Mouse (Mus musculus): ENCODE measurements at regions not wholly inside any gene's neighbourhood (a gene's known extent, or its start where the extent isn't known, plus 50 kb on each side); places are given as distances from the start of the nearest gene placed in this dataset.
A peak's percentile ranks its signal among the peaks of the same experiment; 100 is the strongest.

DNA sequence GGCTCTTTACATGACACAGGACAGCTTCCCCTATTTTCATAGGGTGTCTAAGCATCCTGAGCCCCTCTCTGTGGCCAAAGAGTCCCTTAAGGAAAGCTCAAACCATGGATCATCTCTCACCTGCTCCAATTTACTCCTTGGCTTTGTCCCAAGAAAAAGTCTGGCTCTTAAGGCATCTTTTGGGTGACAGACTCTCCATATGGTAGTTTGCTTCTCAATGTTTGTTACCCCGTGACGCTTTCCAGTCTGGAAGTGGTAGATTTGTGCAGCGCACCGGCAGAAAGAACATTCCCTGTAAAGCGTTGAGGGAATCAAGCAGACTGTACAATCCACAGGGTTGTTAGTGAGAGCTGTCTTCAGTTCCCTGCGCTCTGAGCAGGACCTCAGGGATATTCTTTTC is 350.8 kb upstream of the Arid1b start:
- no peak for DNase-seq (ENCODE audit: low read depth in 1 of 2, low spot score in 2 of 2)

DNA sequence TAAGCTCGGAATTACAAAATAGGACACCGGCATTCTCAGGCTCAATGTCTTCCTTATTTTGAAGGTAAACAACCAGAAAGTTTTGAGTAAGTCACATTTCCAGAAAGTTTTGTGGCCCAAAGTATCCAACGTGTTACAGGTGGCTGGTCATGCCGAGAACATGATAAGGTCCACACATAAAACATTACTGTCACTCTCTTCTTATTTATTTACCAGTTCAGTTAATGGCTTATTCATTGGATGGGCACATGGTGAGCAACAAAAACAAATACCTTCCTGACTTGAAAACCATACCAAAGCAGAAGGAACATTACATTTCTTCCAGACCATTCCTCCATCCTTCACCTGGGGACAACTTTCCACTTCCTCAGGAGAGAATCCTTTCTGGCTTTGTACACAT is 345.5 kb upstream of the Arid1b start:
- DNase-seq (ENCODE audit: low read depth in 1 of 2, low spot score in 2 of 2), result no peak

DNA sequence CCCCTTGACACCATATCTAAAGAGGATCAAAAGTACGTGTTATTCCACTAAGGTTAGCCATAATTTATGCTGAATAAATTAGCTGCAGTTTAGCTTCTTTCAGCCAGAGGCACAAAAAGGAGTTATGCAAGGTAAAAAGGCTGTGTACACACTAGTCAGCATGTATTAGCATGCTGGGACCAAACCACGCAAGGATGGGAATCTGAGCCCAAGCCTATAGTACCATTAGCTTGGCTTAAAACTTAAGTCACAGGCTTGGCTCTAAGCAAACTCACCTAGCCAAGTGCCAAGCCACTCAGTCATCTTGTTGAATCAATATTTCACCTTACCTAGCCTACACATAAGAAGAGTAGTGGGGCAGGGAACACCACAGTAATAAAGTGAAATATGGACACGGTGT is 339.9 kb upstream of the Arid1b start:
- no peak for DNase-seq (ENCODE audit: low read depth in 1 of 2, low spot score in 2 of 2)

DNA sequence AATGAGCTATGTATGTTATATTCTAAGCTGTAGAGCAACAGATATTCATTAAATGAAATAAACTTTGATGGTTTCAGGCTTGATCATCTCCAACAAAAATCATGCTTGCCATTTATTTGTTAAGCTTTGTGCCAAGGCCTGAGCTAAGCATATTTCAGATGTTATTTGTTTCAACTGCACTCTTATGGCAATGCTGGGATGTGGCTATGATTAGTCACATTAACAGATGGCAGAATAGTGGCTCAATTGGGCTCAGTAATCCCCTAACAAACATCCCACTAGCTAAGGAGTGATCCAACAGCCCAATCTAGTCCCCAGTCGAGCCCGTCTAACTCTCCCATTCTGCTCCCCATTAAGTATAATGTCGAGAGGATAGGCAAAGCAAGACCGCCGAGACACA is 332.1 kb upstream of the Arid1b start:
- DNase-seq (ENCODE audit: low read depth in 1 of 2, low spot score in 2 of 2), result no peak

DNA sequence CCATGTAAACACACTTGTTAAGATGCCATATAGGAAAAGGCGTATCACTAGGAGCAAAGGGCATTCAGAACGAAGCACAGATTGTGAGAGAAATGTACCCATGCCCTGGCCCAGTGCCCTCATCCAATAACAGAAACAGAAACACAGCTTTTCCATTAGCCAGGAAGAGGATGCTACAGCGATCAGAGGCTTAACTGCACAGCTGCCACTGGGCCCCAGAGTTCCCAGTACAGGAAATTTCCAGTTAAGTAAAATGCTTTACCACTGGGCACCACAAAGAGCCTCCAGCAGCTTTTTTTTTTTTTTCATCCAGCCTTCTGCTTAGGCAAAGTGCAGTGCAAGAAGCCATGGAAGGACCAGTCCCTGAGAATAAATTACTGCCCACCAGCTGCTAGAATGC is 325.6 kb upstream of the Arid1b start:
- no peak for DNase-seq (ENCODE audit: low read depth in 1 of 2, low spot score in 2 of 2)

DNA sequence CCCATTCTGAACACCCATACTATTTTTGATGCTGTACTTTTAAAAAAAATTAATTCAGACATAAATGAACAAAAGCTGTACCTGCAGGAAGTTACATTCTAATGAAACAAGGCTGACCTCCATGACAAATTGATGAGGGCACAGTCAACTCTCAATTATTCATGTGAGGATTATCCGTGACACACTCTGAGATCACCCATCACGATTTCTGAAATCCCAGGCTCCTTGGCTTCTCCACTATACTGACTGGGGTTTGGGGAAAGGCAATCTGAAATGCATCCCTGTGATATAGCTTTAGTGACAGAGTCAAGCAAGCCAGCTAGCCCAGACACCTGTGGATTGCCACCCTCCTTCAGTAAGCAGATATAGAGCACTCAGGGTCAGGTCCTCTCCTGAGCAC is 320.9 kb upstream of the Arid1b start:
- no peak for DNase-seq (ENCODE audit: low read depth in 1 of 2, low spot score in 2 of 2)

DNA sequence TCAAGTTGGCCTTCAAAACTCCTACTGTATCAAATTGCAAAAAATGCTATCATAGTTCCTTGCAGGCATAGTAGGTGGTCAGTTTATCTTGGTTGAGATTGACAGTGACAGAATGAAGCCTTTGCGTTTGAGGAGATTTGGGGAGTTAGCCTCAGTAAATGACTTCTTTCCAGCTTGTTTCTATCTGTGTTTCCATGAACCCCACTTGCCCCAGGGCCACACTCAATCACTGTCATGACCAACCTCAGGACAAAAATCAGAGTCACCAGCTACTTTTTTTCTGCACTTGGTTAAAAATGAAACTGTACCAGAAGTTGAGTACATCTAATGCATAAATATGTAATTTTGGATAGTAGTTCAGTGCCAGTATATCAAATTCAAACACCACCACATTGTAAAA is 287.7 kb upstream of the Arid1b start:
- DNase-seq (ENCODE audit: low read depth in 1 of 2, low spot score in 2 of 2), result no peak

DNA sequence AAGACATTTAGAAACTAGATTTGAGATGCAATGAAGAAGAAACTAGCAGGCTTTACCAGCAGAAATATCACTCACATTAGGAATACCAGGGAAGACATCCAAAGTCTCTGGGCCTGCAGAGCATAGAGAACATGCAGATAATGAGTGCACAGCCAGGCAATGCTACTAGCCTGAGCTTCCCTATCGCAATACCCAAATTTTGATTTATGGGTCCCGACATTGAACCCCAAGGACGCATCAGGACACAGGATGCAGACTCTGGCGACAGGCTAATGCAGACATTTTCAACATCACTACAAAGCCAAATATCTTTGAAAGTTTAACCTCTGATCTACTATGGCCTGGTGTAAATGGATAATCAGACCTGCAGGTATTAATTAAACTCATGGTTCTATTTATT is 273.1 kb upstream of the Arid1b start:
- no peak for DNase-seq (ENCODE audit: low read depth in 1 of 2, low spot score in 2 of 2)

DNA sequence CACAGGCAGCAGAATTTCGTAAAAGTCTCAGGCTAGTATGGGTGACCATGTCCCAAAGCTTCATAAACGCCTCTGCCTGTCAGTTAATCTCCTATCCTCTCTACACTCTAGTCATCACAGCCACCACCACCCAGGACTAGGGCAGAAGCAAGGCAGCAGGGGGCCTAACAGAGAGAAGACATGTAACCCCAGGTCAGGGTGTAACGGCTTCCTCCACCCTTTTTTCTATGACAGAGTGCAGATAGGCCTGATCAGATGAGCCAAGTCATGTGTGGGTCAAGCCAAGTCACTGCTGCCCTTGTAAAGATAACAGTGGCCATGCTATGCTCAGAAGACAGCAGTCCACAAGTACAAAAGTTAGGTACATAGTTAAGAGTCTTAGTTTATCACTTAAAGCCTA is 270.1 kb upstream of the Arid1b start:
- DNase-seq (ENCODE audit: low read depth in 1 of 2, low spot score in 2 of 2), result no peak

DNA sequence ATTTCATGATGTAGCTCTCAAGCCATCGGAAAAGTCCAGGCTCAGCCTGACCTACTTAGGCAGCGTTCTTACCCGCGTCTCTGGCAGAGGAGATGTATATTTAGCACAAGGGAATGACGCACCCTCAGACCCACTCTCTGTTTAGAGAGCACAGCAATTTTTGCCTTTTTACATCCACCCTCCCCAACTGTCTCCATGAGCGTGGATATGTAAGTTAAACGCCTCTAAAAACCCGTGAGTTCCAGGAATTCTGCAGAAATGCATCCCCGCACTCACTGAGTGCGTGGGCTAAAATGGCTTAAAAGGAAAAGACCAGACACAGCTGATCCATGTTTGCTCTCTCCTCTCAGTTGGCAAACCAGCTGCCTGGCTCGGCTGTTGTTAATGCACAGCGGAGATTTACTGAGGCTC is 267.8 kb upstream of the Arid1b start:
- DNase-seq (ENCODE audit: low read depth in 1 of 2, low spot score in 2 of 2), result no peak

DNA sequence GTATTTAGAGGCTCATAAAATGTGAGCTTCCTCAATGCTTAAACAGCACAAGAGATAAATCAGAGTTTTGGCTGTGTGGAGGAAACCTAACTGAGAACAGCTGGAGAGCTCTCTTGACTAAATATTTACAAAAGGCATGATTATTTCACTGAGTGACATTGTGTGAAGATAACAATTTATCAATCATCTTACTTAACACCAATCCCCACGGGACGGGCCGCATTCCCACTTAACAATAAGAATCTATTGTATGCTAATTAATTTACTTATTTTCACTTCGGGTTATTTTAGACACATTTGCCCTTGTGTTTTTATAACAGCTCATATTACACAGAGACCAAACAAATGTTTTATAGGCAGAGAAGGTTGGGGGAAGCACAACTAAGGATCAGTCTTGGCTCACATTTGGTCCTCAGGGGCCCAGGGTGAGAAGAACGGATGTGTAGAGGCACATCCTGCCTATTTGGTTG is 259.7 kb upstream of the Arid1b start:
- DNase-seq (ENCODE audit: low read depth in 1 of 2, low spot score in 2 of 2), result no peak

DNA sequence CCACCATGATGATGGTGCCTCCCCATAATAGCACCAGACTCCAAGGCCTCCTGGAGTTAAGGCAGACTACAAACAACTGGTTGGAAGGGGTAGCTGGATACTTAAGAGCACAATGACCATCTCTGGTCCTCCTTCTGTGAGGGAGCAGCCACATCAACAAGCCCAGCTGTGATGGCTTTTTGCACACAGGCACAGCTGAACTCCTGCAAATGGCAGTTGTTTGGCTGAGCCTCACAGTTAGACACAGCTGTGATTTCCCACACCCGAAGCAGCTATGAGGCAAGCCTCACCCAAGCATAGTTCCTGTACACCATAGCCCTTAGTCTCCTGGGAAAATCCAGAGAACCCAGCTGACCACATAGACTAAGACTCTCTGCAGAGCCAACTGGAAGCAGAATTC is 258.9 kb upstream of the Arid1b start:
- DNase-seq (ENCODE audit: low read depth in 1 of 2, low spot score in 2 of 2), result no peak

DNA sequence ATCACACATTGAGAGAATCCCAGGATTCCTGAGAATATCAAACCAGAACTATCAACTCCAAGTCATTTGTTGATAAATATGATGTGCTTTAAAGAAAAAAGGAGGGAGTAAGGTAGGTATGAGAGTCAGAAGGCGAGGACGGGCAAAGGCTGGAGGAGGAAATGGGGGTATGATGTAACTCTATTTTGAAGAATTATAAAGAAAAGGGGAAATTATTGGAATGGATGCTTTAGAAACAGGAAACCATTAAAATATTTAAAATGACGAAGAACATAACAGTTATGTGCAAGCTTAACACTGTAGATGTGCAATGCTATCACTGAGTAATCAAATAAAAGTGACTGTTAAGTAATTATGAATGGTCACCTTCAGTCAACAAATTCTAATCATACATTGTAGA is 257.4 kb upstream of the Arid1b start:
- DNase-seq (ENCODE audit: low read depth in 1 of 2, low spot score in 2 of 2), result no peak

DNA sequence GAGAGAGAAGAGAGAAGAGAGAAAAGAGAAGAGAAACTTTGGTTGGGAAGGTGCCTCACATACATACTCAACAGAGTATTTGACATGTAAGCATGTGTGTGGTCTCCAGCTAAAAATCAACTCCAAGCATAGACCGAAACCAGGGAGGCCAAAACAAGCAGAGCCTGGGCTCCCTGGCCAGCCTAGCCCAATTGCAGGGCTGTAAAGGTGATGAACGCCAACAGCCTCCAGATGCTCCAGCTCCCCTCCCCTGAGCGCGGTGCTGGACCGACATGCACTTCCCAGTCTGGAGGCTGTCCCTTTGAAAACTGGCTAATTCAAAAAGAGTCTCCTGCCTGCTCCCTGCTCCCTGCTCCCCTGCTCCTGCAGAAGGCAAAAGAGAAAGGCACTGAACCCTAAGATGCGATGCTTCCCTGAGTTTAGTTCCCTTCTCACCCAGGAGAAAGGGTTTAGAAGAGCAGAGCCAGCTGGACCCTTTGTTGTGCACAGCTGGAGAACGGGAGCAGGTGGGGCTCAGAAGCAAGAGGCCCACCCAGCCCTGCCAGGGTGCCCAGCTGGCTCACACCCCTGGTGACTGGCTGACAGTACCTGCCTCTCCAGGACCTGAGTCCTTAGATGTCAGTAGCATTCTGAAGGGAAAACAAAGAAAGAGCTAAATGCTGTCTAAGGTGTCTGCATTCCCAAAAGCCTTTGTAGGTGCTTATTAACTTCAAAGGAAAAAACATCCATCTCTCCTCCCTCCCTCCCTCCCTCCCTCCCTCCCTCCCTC is 255.2 kb upstream of the Arid1b start:
- DNase-seq (ENCODE audit: low read depth in 1 of 2, low spot score in 2 of 2), result no peak

DNA sequence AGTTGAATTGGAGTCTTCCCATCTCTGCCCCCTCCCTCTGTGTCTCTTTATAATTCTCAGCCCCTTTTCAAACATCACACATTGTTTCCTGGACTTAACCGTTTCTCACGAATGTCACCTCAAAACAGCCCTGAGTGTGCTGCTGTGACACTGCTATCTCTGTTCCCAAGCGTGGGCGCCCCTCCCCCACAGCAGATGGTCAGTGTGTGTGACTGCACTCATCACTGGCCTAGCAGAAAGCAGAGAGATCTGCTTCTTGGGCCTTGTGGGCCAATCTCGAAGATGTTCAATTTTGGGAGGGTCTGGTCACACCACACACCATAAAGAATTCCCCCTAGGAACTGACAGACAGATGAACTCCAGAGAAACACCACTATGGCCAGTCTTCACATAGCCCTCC is 253.3 kb upstream of the Arid1b start:
- DNase-seq (ENCODE audit: low read depth in 1 of 2, low spot score in 2 of 2), result no peak

DNA sequence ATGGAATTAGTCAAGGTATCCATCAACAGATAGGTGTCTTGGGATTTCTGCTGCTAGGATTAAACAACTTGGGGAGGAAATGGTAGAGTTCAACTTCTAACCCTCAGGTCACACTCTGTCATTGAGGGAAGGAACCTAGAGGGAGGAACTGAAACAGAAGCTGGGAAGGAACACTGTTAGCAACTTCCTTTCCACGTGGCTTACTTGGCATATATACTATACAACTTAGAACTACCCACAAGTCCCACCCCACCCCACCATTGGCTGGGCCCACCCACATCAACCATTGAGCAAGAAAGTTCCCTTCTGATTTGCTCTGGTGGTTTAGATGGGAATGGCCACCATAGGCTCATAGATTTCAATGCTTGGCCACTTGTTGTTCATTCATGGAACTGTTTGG is 251.8 kb upstream of the Arid1b start:
- DNase-seq (ENCODE audit: low read depth in 1 of 2, low spot score in 2 of 2), result peak in 1 of 2 experiments; percentile 0

DNA sequence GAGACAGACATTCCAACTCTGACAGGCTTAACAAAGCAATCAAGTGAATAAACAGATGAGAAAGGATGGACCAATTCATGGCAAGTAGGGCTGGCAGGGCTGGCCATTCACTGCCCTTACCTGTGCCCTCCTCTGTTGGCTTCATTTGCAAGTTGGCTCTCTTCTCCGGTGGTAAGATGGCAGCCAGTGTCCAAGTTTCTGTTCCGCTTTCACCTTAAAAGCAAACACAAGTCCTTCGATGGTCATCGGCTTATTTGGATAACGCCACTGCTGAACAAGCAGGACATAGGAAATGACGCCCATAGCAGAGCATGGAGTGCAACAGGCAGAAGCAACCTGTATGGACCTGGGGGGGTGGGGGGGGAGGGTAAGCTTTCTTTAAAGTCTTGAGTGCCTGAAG is 231.2 kb upstream of the Arid1b start:
- DNase-seq (ENCODE audit: low read depth in 1 of 2, low spot score in 2 of 2), result no peak

DNA sequence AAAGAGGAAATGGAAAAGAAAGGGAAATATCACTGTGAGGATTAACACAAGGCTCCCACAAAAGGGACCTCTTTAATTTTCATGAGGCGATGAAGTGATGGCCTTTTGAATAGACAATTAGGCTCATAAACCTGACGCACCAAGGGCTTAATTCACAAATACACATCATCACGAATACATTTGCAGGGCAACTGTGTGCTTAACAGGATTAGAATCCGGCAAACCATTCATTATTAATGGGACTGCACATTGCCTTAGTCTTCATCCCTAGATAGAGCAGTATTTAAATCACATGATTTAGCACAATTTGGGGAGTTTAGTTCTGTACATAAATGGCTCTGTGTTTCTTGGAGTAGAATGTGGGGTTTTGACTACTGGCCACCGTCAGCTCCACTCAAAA is 228.4 kb upstream of the Arid1b start:
- DNase-seq (ENCODE audit: low read depth in 1 of 2, low spot score in 2 of 2), result no peak

DNA sequence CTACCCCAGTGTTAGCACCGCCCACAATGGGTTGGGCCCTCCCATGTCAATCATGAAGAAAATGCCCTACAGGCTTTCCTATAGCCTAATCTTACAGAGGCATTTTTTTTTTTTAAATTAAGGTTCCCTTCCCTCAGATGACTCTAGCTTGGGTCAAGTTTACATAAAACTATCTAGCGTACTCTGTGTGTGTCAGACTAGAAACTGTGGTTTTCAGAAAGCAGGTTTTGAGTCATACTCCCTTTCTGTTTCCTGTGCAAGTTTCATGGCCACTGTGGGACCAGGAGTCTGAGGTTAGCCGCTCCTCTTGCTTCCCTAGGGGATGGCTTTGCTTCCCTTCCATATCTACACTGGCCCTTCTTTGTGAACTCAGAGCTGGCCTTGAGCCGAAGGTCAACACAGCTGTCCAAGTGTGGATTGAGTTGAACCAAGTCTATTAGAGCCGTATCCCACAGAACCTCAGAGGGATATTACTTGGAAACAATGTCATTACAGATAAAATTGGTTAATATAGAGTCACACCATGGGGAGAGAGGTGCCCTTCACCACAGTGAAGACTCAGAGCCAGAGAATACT is 226.1 kb upstream of the Arid1b start:
- DNase-seq (ENCODE audit: low read depth in 1 of 2, low spot score in 2 of 2), result no peak

DNA sequence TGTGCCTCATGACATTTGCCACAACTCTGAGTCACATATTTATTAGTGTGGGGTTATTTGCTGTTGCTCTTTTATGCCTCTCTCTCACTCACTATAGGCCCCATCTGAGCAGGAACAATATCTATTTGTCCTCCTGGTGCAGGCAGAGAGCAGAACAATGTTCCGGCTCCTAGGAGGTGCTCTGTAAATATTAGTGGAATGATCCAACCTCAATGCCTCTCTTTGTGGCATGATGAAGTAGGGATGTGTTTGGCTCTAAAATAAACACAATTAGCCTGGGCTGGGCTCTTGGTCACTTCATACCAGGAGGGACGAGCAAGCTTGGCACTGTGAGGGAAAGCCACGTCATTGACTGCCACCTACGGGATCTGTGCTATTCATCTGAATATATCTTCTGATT is 224.8 kb upstream of the Arid1b start:
- DNase-seq (ENCODE audit: low read depth in 1 of 2, low spot score in 2 of 2), result no peak

DNA sequence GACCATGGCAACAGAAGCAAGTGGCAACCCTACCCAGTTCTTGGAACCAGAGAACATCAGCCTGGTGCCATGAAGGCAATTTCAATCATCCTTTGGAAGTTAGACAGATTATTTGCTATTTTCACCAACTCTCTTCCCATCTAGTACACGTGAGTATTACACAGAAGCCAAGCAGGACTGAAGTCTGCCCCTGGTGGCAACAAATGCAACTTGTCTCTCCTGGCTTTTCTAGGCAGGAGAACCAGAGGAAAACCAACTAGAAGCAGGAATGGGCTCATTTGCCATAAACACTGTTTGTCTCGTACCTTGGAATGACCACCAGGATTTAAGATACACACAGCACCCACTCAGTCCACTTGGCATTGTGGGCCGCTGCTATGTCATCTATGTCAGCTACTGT is 224.1 kb upstream of the Arid1b start:
- DNase-seq (ENCODE audit: low read depth in 1 of 2, low spot score in 2 of 2), result no peak

DNA sequence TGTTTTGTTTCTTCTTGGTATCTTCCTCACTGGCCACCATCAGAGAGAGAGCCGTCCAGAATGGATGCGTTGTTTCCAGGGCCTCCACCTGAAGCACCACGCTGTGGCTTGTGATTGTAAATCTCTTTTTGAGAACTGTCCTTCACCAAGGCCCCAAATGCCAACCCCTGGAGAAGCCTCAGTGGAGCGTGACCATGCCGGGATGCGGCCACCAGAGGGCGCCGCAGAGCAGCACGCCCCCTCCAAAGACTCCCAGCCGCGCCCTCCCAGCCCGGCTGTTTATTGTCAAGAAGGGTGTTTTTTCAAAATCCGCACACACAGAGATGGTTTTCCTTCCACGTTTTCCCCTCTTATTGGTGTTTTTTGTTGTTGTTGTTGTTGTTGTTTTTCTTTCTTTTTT is 216.0 kb upstream of the Arid1b start:
- peak in 1 of 2 experiments; percentile 14 for DNase-seq (ENCODE audit: low read depth in 1 of 2, low spot score in 2 of 2)

DNA sequence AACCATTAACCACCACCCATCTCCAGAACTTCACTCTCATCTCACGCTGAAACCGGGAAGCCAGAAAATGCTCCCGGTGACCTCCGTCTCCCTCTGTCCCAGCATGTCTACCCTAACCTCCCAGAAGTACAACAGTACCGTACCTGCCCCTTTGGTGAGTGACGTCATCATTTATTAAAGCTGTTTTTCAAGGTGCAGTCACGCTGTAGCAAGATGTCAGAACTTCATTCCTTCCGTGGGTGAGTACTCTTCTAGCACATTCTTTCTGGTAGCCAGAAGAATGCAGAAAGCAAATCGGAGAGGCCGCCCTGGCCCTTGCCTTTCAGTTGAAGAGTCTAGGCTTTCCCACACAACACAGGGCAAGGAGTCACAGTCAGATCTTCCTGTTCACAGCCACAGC is 215.1 kb upstream of the Arid1b start:
- DNase-seq (ENCODE audit: low read depth in 1 of 2, low spot score in 2 of 2), result no peak

Data from monocyte, adult 2 months (primary cell).